In the genomic region with DNA sequence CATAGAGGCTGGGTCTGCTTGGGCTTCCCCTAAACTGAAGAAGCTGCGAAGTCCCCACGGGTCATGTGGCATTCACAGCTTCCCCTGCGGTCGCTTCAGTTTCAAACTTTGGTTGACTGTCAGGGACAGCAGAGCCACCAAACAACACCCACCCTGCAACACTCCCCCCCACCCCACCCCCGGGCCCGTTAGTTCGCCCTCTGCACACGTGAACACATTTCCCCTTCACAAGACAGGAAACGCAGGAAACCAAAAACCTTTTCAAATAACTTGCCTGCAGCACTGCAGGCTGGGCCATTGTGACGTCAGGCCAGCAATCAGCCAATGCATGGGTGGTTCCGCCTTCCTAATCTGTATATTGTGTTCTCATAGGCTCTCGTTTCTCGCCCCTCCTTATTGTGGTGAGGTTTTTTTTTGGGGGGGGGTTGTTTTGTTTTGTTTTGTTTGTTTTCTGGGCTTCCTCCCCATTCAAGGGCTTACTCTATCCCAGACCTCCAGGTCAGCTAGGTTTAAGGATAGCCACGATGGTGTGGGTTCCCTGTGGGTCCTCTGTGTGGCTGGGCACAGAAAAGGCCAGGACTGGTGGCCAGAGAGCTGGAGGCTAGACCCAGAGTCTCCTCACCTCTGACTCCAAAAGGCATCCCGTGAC, we compare ENCODE assay signal across 8 mouse cellular contexts.
DNase-seq lines count a peak whose midpoint lies in the region; ATAC-seq and TF ChIP-seq lines count a peak whose summit lies in the region.

No protein-coding gene starts in this region.

- H3K9me3 ChIP-seq in embryonic facial prominence, embryonic 10.5 days = no peaks in the 10 kb centered on the region
- H3K9me3 ChIP-seq in intestine, embryonic 16.5 days (ENCODE audit: control insufficient read depth, low read length) = no peaks in the 10 kb centered on the region
- H3K9me3 ChIP-seq in limb, embryonic 15.5 days = no peaks in the 10 kb centered on the region
- no peaks in the 10 kb centered on the region for H3K9me3 ChIP-seq in midbrain, postnatal 0 days (ENCODE audit: low read length)
- no peaks in the 10 kb centered on the region for H3K9me3 ChIP-seq in stomach, embryonic 15.5 days

- peak; percentile 72 for ATAC-seq in intestine, embryonic 16.5 days
- ATAC-seq in limb, embryonic 15.5 days (ENCODE audit: insufficient number of reproducible peaks, low FRiP score, low TSS enrichment, low read depth) = peak; percentile 77; the same call in 1 of the 2 replicates
- 0 out of 2 replicates have a peak, but pooled peaks have one; percentile 71 for ATAC-seq in midbrain, postnatal 0 days (ENCODE audit: low FRiP score)
- ATAC-seq in stomach, embryonic 15.5 days (ENCODE audit: insufficient read depth, low FRiP score, low read depth) = peak; percentile 65; the same call in 1 of the 2 replicates

- no peaks in the 10 kb centered on the region for H3K27me3 ChIP-seq in embryonic facial prominence, embryonic 10.5 days (replicated peaks; ENCODE audit: low read depth, poor library complexity, severe bottlenecking)
- H3K27me3 ChIP-seq in intestine, embryonic 16.5 days (replicated peaks; ENCODE audit: control insufficient read depth, insufficient read depth, low read length) = no peaks in the 10 kb centered on the region
- H3K27me3 ChIP-seq in limb, embryonic 15.5 days = no peaks in the 10 kb centered on the region
- no peaks in the 10 kb centered on the region for H3K27me3 ChIP-seq in midbrain, postnatal 0 days (ENCODE audit: insufficient read depth, low read length)
- H3K27me3 ChIP-seq in stomach, embryonic 15.5 days (replicated peaks) = no peaks in the 10 kb centered on the region

- peak; percentile 51 for DNase-seq in urinary bladder, postnatal 14 days (ENCODE audit: low spot score)
- DNase-seq in urinary bladder, postnatal 10 days (ENCODE audit: low spot score) = no peak
- DNase-seq in embryonic facial prominence, embryonic 10.5 days (ENCODE audit: low spot score) = peak; percentile 86
- peak; percentile 99 for DNase-seq in heart, adult 11 months
- DNase-seq in midbrain, postnatal 0 days (ENCODE audit: low spot score) = peak; percentile 88

- H3K27ac ChIP-seq in embryonic facial prominence, embryonic 10.5 days (replicated peaks) = peak overlapping the region; percentile 87
- no peak overlapping the region for H3K27ac ChIP-seq in intestine, embryonic 16.5 days (ENCODE audit: low read length)
- peak overlapping the region; percentile 50; the same call in 1 of the 2 replicates for H3K27ac ChIP-seq in limb, embryonic 15.5 days
- no peak overlapping the region for H3K27ac ChIP-seq in midbrain, postnatal 0 days (ENCODE audit: low read depth, low read length)
- peak overlapping the region; percentile 23; the same call in 1 of the 2 replicates for H3K27ac ChIP-seq in stomach, embryonic 15.5 days

- WGBS in embryonic facial prominence, embryonic 10.5 days = 5% methylated on average over 15 of the region's 15 CpGs
- WGBS in intestine, embryonic 16.5 days = 17% methylated on average over 15 of the region's 15 CpGs
- WGBS in limb, embryonic 15.5 days = 6% methylated on average over 15 of the region's 15 CpGs
- WGBS in midbrain, postnatal 0 days = 6% methylated on average over 15 of the region's 15 CpGs
- WGBS in stomach, embryonic 15.5 days = 12% methylated on average over 15 of the region's 15 CpGs

- H3K4me2 ChIP-seq in intestine, embryonic 16.5 days (ENCODE audit: low read depth, low read length) = peak overlapping the region; percentile 52
- peak overlapping the region; percentile 50 for H3K4me2 ChIP-seq in limb, embryonic 15.5 days
- H3K4me2 ChIP-seq in midbrain, postnatal 0 days (ENCODE audit: low read depth, low read length, poor library complexity, severe bottlenecking) = peak overlapping the region; percentile 42
- H3K4me2 ChIP-seq in stomach, embryonic 15.5 days = peak overlapping the region; percentile 51

- H3K36me3 ChIP-seq in embryonic facial prominence, embryonic 10.5 days (replicated peaks) = no peaks in the 10 kb centered on the region
- H3K36me3 ChIP-seq in intestine, embryonic 16.5 days (ENCODE audit: control insufficient read depth, insufficient read depth, low read length) = no peaks in the 10 kb centered on the region
- no peaks in the 10 kb centered on the region for H3K36me3 ChIP-seq in limb, embryonic 15.5 days
- no peaks in the 10 kb centered on the region for H3K36me3 ChIP-seq in midbrain, postnatal 0 days (ENCODE audit: insufficient read depth, low read length)
- no peaks in the 10 kb centered on the region for H3K36me3 ChIP-seq in stomach, embryonic 15.5 days

- peaks cover 50% of the 10 kb centered on the region for H3K4me1 ChIP-seq in embryonic facial prominence, embryonic 10.5 days
- peaks cover 6% of the 10 kb centered on the region for H3K4me1 ChIP-seq in intestine, embryonic 16.5 days (ENCODE audit: control insufficient read depth, insufficient read depth, low read length)
- peaks cover 35% of the 10 kb centered on the region for H3K4me1 ChIP-seq in limb, embryonic 15.5 days
- no peaks in the 10 kb centered on the region for H3K4me1 ChIP-seq in midbrain, postnatal 0 days (ENCODE audit: insufficient read depth, low read length)
- 0 out of 2 replicates have a peak, but pooled peaks cover 8% of the 10 kb centered on the region for H3K4me1 ChIP-seq in stomach, embryonic 15.5 days

- peak overlapping the region; percentile 53 for H3K9ac ChIP-seq in intestine, embryonic 16.5 days (ENCODE audit: low read depth, low read length)
- no peak overlapping the region for H3K9ac ChIP-seq in limb, embryonic 15.5 days
- H3K9ac ChIP-seq in midbrain, postnatal 0 days (replicated peaks; ENCODE audit: low read length, poor library complexity, severe bottlenecking) = no peak overlapping the region
- H3K9ac ChIP-seq in stomach, embryonic 15.5 days = no peak overlapping the region

- no peak for TF ChIP-seq CTCF in midbrain, postnatal 0 days (IDR thresholded peaks at IDR 0.05)

- peak overlapping the region; percentile 57 for H3K4me3 ChIP-seq in embryonic facial prominence, embryonic 10.5 days
- peak overlapping the region; percentile 13 for H3K4me3 ChIP-seq in intestine, embryonic 16.5 days (ENCODE audit: low read length)
- H3K4me3 ChIP-seq in limb, embryonic 15.5 days = peak overlapping the region; percentile 26
- peak overlapping the region; percentile 19; the same call in 1 of the 2 replicates for H3K4me3 ChIP-seq in midbrain, postnatal 0 days (ENCODE audit: low read depth, low read length)
- H3K4me3 ChIP-seq in stomach, embryonic 15.5 days (replicated peaks) = peak overlapping the region; percentile 18; the same call in 1 of the 2 replicates

Comparison
In these comparisons a context has a peak if more than half of its experiments do, and no peak if none do; other contexts are left out.
1. H3K27ac ChIP-seq: peak in embryonic facial prominence, embryonic 10.5 days (single experiment), limb, embryonic 15.5 days (single experiment) and stomach, embryonic 15.5 days (single experiment); none in intestine, embryonic 16.5 days (single experiment) and midbrain, postnatal 0 days (single experiment).
2. Peak in every context shown above with its lines, with median percentiles within 50 percentile points of each other: H3K4me3 ChIP-seq, ATAC-seq and H3K4me2 ChIP-seq.